Mouse (Mus musculus): Measurements from ENCODE around the gene Wtip.
"Not testable (repeated sequence)": the region's sequence is repeated elsewhere in the genome, so short reads cannot be mapped to it uniquely, and the experiment has no call there.

Wtip gene

GRCm38 (mm10) chr7:34116601-34117000 is 16.5 kb downstream of the Wtip start:
- in situ Hi-C loops (cut with MboI): no loop called here

- in situ Hi-C loops (cut with MboI): no loop called here
These were observed 23.9 kb downstream of the Wtip start for GRCm38 (mm10) chr7:34109190-34109589.

GRCm38 (mm10) chr7:34101276-34101675 is 31.8 kb downstream of the Wtip start:
- in situ Hi-C loops (cut with MboI): no loop called here

- in situ Hi-C loops (cut with MboI): no loop called here
These were observed 33.1 kb downstream of the Wtip start for GRCm38 (mm10) chr7:34100002-34100401.

GRCm38 (mm10) chr7:34094911-34095481 is 38.1 kb downstream of the Wtip start, which contains the start of gene Scgb1b30:
TSS of gene Scgb1b30 (plus strand) at chr7:34095431.
- in situ Hi-C loops (cut with MboI): no loop called here

- in situ Hi-C loops (cut with MboI): not testable (repeated sequence)
These were observed 64.9 kb downstream of the Wtip start for GRCm38 (mm10) chr7:34068132-34068531.
